Mouse (Mus musculus): ENCODE results near the gene Asrgl1.
"Not testable (repeated sequence)": the region's sequence is repeated elsewhere in the genome, so short reads cannot be mapped to it uniquely, and the experiment has no call there.

The Asrgl1 gene

GRCm38 (mm10) chr19:9103986-9104385, 31.4 kb downstream of the Asrgl1 start:
- DNase-seq = no peak

- DNase-seq = no peak
These were observed 34.4 kb downstream of the Asrgl1 start for GRCm38 (mm10) chr19:9101062-9101457.

GRCm38 (mm10) chr19:9100297-9101061, 35.0 kb downstream of the Asrgl1 start:
- no peak for DNase-seq

DNA sequence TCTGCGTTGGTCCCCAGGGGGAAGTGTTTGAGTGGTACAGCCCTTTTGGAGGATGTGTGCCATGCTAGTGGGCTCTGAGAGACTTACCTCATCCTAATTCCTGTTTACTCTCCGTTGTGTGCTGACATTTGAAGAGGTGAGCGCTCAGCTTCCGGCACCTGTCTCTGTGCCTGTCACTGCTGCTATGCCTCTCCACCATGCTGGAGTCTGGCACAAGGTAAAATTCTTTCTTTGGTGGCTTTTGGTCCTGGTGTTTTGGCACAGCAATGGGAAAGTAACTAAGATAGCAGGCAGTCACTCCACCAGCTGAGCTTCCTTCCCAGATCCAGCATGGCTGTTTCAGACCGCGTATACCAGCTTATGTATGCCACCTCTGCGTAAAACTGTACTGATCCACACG, 35.7 kb downstream of the Asrgl1 start:
- no peak for DNase-seq

- no peak for DNase-seq
These were observed 38.0 kb downstream of the Asrgl1 start for GRCm38 (mm10) chr19:9097441-9097840.

GRCm38 (mm10) chr19:9095111-9095510, 40.3 kb downstream of the Asrgl1 start:
- DNase-seq = no peak

GRCm38 (mm10) chr19:9090709-9091108, 44.7 kb downstream of the Asrgl1 start:
- DNase-seq = no peak

DNA sequence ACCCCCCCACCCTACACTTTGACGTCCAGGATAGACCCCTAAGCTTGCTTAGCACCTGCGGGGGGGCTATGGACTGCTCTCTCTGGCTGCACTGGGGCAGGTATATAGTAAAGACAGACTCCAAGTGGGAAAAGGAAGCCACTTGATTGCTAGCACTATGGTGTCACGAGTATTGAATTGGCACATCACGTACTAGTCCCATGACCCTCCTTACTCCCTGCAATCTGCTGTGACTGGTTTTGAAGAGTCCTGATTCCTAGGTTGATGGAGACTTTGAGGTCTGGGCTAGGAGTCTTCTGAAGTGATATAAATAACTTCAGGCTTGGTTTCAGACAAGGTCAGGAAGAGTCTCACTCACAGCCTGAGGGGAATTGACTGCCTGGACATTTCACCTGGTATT, 45.2 kb downstream of the Asrgl1 start:
- no peak for DNase-seq

GRCm38 (mm10) chr19:9087821-9088220, 47.6 kb downstream of the Asrgl1 start, which contains the start of gene Scgb1a1:
TSS of gene Scgb1a1 (minus strand) at chr19:9087958.
- DNase-seq = no peak

DNA sequence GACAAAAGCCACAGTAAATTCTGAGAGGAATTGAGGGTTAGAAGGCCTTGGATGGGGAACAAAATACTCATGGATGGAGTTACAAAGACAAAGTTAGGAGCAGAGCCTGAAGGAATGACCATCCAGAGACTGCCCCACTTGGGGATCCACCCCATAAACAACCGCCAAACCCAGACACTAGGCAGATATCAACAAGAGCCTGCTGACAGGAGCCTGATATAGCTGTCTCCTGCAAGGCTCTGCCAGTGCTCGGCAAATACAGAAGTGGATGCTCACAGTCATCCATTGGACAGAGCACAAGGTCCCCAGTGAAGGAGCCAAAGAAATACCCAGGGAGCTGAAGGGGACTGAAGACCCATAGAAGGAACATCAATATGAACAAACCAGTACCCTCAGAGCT, 51.5 kb downstream of the Asrgl1 start:
- DNase-seq = not testable (repeated sequence)

- no peak for DNase-seq
These were observed 52.5 kb downstream of the Asrgl1 start for GRCm38 (mm10) chr19:9083010-9083355.

- peak; percentile 65 for DNase-seq
These were observed 53.0 kb downstream of the Asrgl1 start for GRCm38 (mm10) chr19:9082191-9083009.

DNA sequence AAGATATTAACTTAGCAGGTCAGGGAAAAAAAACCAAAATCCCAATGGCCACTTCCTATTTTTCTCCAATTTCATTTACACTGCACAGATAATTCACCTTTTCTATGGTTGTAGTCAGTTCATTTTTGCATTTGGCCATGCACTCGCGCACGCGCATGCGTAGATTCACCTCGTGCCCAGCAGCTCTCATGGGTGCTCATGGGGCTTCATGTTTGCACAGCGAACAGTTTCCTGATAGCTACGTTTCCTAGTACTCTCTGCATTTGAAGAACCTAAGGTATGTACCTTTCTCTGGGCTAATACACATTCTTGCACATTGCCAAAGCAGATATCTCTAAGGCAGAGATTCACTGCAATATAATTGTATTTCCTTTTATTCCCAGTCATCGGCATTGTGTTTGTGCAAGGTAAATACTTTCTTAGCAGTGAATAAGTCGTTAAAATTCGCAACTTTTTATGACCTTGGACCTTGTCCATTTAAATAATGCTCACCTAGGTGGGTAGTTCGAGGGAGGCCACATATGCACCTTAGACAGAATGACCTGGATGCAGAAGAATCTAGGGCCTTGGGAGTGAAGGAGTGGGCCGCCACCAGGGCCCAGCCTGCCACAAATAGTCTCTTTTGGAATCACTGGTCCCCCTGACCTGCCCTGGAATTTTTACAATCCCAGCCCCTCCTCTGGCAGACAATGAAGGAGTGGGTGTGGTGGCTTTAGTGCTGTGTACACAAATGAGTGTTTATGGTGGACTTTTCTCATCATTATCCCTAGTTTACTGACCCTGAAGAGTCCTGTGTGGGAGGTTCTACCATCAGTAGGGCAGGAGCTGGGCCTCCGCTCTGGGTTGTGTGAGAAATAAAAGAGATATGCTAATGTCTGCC, 53.9 kb downstream of the Asrgl1 start:
- DNase-seq = no peak

DNA sequence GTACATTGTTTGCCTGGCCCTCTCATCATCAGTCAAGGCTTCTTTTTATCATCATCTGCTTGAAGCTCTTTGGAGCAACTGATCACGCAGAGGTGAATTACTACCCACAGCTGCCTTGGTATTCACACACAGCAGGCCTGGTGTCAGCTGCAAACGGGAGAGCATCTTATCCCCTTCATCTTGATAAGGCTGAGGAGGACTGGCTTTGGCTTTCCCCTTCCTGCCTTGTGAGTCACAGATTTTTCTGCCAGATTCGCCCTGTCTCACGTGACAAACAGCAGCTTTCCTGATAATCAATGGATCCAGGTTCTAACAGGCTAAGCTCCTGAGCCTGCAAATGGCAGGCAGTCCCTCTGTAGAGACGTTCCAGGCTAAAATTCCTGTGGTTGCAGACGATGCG, 55.5 kb downstream of the Asrgl1 start:
- DNase-seq = no peak

- DNase-seq = no peak
These were observed 58.3 kb downstream of the Asrgl1 start for GRCm38 (mm10) chr19:9076982-9077660.

- DNase-seq = no peak
These were observed 59.4 kb downstream of the Asrgl1 start for GRCm38 (mm10) chr19:9076035-9076434.

DNA sequence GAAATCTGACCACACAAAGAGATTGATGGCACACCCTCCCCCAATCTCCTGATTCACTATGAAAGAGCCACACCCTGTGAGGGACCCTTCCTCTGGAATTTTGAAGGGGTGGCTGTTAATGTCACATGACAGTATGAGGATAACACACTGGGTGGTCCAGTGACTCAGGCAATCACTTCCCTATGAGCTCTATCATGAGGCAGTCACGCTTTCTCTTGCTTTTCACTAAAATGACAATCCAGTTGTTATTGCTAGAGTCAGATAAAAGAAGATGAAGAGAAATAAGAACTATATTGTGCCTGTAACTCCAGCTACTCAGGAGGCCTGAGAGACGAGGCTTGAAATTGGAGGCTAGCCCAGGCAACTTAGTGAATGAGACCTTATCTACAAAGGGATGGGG, 59.9 kb downstream of the Asrgl1 start:
- DNase-seq = no peak

DNA sequence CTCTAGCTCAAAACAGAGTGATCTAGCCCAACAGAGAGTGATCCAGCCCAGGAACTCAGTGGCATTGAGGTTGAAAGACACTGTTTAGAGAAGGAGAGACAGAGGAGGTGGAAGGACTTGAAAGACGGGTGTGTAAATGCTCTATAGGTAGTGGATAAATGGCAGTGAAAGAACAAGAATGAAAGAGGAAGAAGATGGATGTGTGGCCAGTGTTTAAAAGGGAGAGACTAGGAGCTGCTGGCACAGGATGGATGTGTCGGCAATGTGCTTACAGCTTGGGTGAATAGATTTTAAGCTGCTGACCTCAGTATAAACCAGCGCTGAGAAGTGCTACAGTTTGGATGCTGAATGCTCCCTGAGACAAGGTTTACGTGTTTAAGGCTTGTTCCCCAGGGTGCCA, 61.0 kb downstream of the Asrgl1 start:
- DNase-seq = no peak

DNA sequence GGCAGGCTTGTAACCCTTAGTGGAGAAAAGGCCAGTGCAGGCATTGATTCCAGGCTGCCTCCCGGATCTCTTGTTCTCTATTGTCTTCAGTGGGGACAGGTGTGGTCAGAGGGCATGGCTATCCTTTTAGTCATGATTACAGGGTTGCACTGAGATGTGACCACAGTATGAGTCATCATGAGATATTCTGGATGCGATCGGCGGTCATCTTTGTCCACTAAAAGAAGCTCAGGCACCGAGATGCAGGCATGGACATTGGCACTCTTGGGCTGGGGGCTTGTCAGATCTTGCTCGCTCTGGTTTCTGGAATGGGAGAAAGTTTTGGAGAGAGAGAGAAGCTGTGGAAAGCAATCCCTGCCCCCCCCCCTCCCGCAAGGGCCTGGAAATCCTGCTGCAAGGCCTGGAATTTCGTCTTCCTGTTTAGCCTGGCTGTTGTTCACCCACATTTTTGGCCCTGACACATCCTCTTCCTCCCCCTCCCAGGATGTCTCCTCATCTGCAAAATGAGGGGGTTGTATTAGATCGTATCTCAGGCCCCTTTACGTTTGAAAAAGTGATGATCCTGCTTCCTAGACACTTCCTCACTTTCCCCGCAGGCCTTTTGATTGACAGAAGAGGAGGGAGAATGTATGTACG, 61.5 kb downstream of the Asrgl1 start:
- DNase-seq = no peak

GRCm38 (mm10) chr19:9072157-9072530, 63.3 kb downstream of the Asrgl1 start:
- no peak for DNase-seq

- peak; percentile 21 for DNase-seq
These were observed 63.8 kb downstream of the Asrgl1 start for GRCm38 (mm10) chr19:9071456-9072156.

- DNase-seq = no peak
These were observed 65.1 kb downstream of the Asrgl1 start for GRCm38 (mm10) chr19:9070316-9070715.
